Mouse (Mus musculus) thymus, postnatal 25 days (tissue): ENCODE measurements around the gene Gm7945.
"Not testable (repeated sequence)": the region's sequence is repeated elsewhere in the genome, so short reads cannot be mapped to it uniquely, and the experiment has no call there.

Experiments used
- DNase-seq: peaks from one replicate; pipeline ENCODE4 v3.0.0; 2022

The Gm7945 gene

DNA sequence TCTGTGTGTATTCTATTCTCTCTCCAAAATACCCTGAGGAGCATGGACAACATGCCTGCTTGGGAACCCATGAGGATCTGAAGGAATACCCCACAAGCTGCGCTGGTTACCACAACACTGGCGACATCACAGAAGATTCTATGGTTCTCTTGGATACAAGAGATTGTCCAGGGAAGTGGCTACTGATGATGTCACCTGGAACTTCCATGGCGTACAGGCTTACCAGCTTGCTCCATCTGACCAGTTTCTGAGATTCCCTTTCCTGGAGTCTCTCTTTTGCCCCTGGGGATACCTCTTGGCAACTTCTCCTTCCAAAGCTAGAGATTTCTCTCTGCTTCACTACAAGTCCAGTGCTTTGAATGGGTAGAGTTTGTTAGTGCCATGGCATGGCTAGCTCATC is at the start of gene Gm7945:
TSS of gene Gm7945 (minus strand) at position 101 of the 400 bp plus-strand sequence.
- DNase-seq, result not testable (repeated sequence)

DNA sequence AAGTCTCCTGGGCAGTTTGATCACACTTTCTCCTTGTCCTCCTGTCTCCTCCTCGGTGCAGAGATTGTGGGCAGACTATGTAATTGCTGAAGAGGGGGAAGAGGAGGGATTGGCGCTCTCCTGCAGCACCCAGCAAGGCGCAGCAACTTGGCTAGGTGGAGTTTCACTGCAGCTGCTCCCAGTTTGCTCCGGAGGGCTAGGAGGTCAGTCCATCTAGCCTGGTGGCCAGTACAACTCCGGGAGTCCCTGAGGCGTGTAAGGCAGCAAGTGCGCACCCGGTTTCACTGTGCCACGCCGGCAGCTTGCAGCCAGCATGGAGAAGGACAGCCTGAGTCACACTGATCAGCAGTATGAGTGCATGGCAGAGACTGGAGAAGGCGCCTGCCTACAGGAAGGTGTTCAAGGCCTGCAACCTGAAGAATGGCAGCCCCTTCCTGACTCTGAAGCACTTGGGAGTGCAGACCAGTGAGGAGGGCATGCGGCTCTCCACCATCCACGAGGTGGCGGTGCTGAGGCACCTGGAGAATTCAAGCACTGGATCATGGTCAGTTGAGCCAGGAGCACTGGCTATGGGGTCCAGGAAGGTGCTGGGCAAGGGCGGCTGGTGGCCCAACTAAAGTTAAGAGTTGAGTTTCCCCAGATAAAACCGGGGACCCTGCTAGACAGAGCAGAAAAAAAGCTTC is 39.4 kb upstream of the Gm7945 start:
- not testable (repeated sequence) for DNase-seq

DNA sequence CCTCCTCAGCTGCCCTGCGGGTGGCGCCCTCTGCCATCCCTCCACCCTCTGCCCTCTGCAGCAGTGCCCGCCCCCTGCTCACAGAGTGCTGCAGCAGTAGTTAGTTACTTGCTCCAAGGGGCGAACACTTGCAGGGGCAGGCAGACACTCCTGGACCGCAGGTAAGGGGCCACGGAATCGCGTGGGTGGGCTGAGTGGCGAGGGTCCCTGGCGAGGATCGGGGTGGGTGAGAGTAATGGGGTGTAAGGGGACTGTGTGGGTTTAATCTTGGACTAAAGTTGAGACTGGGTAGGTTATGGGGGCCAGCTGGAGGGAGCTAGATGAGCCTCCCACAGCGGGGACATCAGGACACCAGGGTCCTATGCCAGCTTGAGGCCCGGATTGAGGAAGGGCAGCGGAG is 38.5 kb upstream of the Gm7945 start:
- not testable (repeated sequence) for DNase-seq

DNA sequence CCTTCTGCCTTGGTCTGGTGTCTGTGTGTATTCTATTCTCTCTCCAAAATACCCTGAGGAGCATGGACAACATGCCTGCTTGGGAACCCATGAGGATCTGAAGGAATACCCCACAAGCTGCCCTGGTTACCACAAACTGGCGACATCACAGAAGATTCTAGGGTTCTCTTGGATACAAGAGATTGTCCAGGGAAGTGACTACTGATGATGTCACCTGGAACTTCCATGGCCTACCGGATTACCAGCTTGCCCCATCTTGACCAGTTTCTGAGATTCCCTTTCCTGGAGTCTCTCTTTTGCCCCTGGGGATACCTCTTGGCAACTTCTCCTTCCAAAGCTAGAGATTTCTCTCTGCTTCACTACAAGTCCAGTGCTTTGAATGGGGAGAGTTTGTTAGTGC is 22.0 kb upstream of the Gm7945 start, which contains the start of gene Gm6482:
TSS of gene Gm6482 (minus strand) at position 101 of the 400 bp plus-strand sequence.
- DNase-seq, result not testable (repeated sequence)

DNA sequence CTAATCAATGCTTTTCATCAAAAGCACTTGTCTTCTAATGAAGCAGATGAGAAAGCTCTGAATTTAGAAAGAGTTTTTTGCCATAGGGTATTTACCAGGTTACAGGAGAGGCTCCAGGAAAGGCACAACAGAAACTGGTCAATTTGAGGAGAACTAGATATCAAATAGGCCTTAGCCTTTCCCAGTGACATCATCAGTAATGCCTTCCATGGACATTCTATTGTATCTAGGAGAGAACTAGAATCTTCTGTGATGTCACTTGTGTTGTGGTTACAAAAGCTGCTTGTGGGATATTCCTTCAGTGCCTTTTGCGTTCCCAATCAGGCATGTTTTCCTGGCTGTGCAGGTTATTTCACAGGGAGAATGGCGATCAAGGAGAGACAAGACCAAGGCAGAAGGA is 37.9 kb downstream of the Gm7945 start, which contains the start of gene Gm5798:
TSS of gene Gm5798 (plus strand) at position 301 of the 400 bp plus-strand sequence.
- DNase-seq, result not testable (repeated sequence)
